Mouse (Mus musculus) kidney, postnatal 10 days (tissue): ENCODE measurements around the gene Celf2.

Experiments used
- DNase-seq: peaks from one replicate; pipeline ENCODE4 v3.0.0; 2021; ENCODE audit warnings: mixed read lengths

Gene Celf2

GRCm38 (mm10) chr2:6536372-6536771 lies 973.0 kb downstream of the Celf2 start:
- no peak for DNase-seq

GRCm38 (mm10) chr2:6532341-6532740 lies 977.0 kb downstream of the Celf2 start:
- no peak for DNase-seq

- DNase-seq, result no peak
These were observed 981.3 kb downstream of the Celf2 start for GRCm38 (mm10) chr2:6528076-6528475.

GRCm38 (mm10) chr2:6526825-6527224 lies 982.5 kb downstream of the Celf2 start:
- DNase-seq, result no peak

GRCm38 (mm10) chr2:6526311-6526710 lies 983.1 kb downstream of the Celf2 start:
- DNase-seq, result no peak

GRCm38 (mm10) chr2:6523924-6524300 lies 985.5 kb downstream of the Celf2 start:
- no peak for DNase-seq

- DNase-seq, result no peak
These were observed 986.0 kb downstream of the Celf2 start for GRCm38 (mm10) chr2:6523261-6523923.

GRCm38 (mm10) chr2:6522411-6522810 lies 987.0 kb downstream of the Celf2 start:
- DNase-seq, result no peak

GRCm38 (mm10) chr2:6513176-6513575 lies 996.2 kb downstream of the Celf2 start:
- no peak for DNase-seq

GRCm38 (mm10) chr2:6507071-6507470 lies 1002.3 kb downstream of the Celf2 start:
- no peak for DNase-seq

GRCm38 (mm10) chr2:6505979-6506811 lies 1003.2 kb downstream of the Celf2 start:
- no peak for DNase-seq

GRCm38 (mm10) chr2:6505531-6505930 lies 1003.8 kb downstream of the Celf2 start:
- no peak for DNase-seq

- no peak for DNase-seq
These were observed 1011.3 kb downstream of the Celf2 start for GRCm38 (mm10) chr2:6498101-6498500.

GRCm38 (mm10) chr2:6497636-6498035 lies 1011.7 kb downstream of the Celf2 start:
- no peak for DNase-seq

GRCm38 (mm10) chr2:6493886-6494285 lies 1015.5 kb downstream of the Celf2 start:
- DNase-seq, result no peak

GRCm38 (mm10) chr2:6490870-6491269 lies 1018.5 kb downstream of the Celf2 start:
- DNase-seq, result no peak

- no peak for DNase-seq
These were observed 1019.3 kb downstream of the Celf2 start for GRCm38 (mm10) chr2:6490076-6490475.
